Mouse (Mus musculus): Measurements from ENCODE around the gene Tssk2. TPM values are rescaled to one million over a fixed set of nuclear protein-coding genes. Genes with fewer than 3 reads are reported as not detected.

Gene Tssk2
- total RNA-seq, 2 experiments from 2014 or later: not detected

GRCm38 (mm10) chr16:17945081-17945831, 46.8 kb downstream of the Tssk2 start:
- no peak for DNase-seq (ENCODE audit: low spot score in 2 of 2)

- DNase-seq (ENCODE audit: low spot score in 2 of 2): no peak
Observed at GRCm38 (mm10) chr16:17949421-17949877, 51.0 kb downstream of the Tssk2 start.

Other genes starting within 250 kb of the Tssk2 start
- 10 to 100 TPM; 68.5 to 76.3 TPM for gene Med15, start 165.7 kb upstream of the Tssk2 start, total RNA-seq (2021)
- gene Klhl22, start 139.0 kb upstream of the Tssk2 start, total RNA-seq (2021): 100 to 1,000 TPM in 1 of 2 experiments, 10 to 100 TPM in 1; 86.9 to 100 TPM
- 1 to 10 TPM; 1.5 to 2.5 TPM for gene Scarf2, start 101.4 kb upstream of the Tssk2 start, total RNA-seq (2021)
- 1 to 10 TPM; 2.0 to 3.3 TPM for gene B830017H08Rik, start 65.5 kb upstream of the Tssk2 start, total RNA-seq (2021)
- gene Car15, start 60.3 kb upstream of the Tssk2 start, total RNA-seq (2021): 10 to 100 TPM; 14.6 to 17.0 TPM
- gene Gm20518, start 7.0 kb upstream of the Tssk2 start, total RNA-seq (2021): 1 to 10 TPM; 1.9 to 2.3 TPM
- gene Tssk1, start 4.4 kb upstream of the Tssk2 start, total RNA-seq (2021): not detected
- gene Dgcr2, start 75 bp upstream of the Tssk2 start, total RNA-seq (2021): 100 to 1,000 TPM; 102 to 106 TPM
- gene Ess2, start 12.7 kb downstream of the Tssk2 start, total RNA-seq (2021): 10 to 100 TPM; 27.6 to 28.6 TPM
- not detected for gene Gsc2, start 16.4 kb downstream of the Tssk2 start, total RNA-seq (2021)
- 10 to 100 TPM; 42.0 to 45.9 TPM for gene Slc25a1, start 29.6 kb downstream of the Tssk2 start, total RNA-seq (2021)
- gene Vpreb2, start 81.8 kb downstream of the Tssk2 start, total RNA-seq (2021): under 1 TPM in 1 of 2 experiments, not detected in 1; 0.71 TPM
- 10 to 100 TPM; 71.2 to 76.7 TPM for gene Dgcr6, start 154.2 kb downstream of the Tssk2 start, total RNA-seq (2021)
- gene Prodh, start 191.6 kb downstream of the Tssk2 start, total RNA-seq (2021): 10 to 100 TPM; 41.1 to 45.8 TPM
- 100 to 1,000 TPM; 108 to 117 TPM for gene Rtn4r, start 229.0 kb downstream of the Tssk2 start, total RNA-seq (2021)

Data from layer of hippocampus, adult 18-20 months (tissue).